Mouse (Mus musculus) gastrocnemius, postnatal 4 days (tissue): Measurements from ENCODE around the gene St6galnac5. TPM values are rescaled to one million over a fixed set of nuclear protein-coding genes. Genes with fewer than 3 reads are reported as not detected.
A peak's percentile ranks its signal among the peaks of the same experiment; 100 is the strongest.

ENCODE experiments used
- DNase-seq, 2 experiments: peaks; one replicate each; pipeline ENCODE4 v3.0.0; 2021 to 2022; ENCODE audit warnings: low spot score in 2 of 2, mixed read lengths in 2 of 2
- total RNA-seq, 2 experiments: library from RNA; stranded (reverse); gene quantifications; 2 replicates each; pipeline ENCODE4 v1.2.3; 2021

St6galnac5 gene
- total RNA-seq, 2 experiments from 2014 or later = 0.25 to 0.31 TPM

DNA sequence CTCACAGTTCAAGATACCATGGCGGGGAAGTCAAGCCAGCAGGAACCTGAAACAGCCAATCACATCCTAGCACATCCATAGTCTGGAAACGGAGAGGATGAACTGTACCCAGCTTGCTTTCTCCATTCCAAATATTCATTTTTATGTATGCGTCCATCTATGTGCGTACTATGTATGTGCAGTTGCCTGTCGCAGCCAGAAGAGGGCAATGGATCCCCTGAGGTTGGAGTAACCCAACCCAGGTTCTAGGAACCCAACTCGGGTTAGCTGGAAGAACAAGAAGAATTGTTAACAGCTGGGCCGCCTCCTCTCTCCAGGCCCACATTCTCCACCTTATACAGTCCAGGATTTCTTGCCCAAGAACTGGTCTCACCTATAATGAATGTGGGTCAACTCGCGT lies 31.1 kb downstream of the St6galnac5 start:
- no peak for DNase-seq

DNA sequence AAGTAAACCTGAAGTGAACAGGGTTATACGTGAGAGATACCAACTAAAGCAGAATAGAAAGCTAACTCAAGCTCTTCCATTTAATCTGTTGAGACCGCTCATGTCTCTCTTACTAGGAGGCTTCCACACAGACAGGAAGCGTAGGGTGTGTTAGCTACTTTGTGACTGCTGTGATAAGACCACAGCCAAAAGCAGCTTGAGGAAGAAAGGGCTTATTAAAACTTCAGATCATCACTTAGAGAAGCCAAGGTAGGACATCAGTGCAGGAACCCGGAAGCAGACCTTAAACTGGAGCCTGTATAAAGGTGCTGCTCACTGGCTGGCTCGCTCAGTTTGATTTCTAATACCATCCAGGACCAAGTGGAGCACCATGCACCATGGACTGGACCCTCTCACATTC lies 31.7 kb downstream of the St6galnac5 start:
- no peak for DNase-seq

DNA sequence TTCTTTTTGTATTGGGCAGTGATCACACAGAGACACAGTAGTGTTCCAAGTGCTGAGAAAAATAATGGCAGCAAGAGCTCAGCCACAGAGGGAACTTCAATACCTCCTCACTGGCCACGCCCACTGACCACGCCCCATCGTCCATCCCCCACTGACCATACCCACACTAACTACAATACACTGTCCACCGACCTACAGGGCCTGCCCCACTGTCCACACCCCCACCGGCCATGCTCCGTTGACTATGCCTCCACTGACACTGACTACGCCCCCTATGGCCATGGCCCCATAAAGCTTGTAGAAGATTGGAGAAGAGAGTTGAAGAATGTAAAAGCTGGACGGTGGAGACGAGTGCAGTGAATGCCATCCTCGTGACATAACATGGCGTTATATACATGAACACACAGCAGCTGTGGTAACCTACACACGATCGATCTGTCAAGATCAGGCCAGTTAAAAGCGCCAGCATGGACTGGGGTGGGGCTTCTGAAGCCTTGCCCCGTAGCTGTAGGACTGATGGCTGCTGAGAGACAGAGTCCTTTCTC lies 32.7 kb downstream of the St6galnac5 start:
- peak in 1 of 2 experiments; percentile 18 for DNase-seq

DNA sequence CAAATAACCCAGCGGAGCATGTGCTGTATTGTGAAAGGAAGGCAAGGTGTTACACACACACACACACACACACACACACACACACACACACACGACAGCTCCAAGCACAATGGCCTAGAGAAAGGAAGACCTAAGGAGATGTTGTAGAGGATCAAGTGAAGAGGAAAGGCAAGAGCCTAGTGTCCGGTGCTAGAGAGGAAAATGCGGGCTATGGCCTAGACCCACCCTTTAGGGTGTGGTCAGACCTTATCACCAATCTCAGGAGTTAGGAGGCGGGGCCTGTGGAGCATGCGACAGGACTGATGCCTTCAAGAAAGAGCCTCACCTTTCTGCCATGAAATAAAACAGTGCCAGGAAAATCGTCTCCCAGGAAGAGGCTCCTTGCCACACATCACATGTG lies 33.5 kb downstream of the St6galnac5 start:
- DNase-seq = no peak

DNA sequence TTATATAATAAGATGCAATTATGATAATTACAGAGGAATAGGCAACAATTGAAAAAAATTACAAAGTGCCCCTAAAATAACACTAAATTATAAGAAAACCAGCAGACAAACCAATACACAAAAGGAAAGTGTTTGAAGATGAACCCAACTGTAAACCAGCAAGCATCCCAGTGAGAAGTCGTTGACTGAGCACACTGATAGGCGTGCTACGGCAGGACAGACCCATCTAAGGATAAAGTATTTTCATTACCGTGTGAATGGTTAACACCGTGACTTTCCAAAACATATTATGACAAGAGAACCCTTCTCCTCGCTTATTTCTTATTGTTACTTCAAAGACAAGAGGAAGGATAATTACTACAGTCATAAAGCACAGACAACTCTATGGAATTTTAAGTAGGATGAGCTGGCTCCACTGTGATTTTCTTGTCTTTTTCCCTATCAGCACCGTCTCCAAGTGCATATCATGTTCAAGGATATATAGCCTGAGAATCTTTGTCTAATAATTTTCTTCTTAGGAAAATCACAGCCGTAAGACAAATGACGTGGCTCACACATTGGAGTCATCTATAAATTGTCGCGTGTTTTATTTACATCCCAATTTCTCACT lies 34.9 kb downstream of the St6galnac5 start:
- no peak for DNase-seq

DNA sequence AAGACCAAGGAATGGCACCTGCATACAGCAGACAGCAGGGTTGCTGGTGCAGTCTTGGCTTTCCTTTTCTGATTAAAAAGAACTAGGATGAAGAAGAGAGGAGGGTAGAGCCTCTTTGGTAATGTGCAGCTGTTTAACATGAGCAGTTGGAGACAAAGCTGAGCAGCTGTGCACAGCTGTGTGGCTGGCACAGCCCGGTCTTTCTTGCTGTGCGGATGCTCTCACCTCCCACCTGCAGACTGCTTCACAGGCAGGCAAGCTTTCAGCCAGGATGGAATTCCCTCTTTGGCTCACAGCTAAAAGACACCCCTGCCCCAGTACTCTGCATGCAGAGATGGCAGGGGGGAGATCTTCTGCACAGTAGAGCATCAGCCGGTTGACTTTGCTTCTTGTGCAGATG lies 37.3 kb downstream of the St6galnac5 start:
- no peak for DNase-seq

DNA sequence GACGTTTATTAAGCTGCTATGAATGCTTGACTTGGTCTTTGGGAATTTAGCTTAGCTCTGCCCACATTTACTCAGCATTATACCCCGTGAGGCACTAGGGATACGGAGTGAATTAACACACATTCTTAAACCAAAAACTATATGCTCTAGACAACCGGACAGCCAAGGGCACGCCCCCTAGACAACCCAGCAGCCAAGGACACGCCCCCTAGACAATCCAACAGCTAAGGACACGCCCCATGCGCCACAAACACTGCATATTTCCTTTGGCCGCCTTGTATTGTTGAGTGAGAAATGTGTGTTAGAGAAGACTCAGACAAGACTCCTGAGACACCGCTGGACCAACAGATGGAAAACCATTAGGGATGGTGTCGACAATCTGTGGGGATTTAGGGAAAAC lies 39.1 kb downstream of the St6galnac5 start:
- no peak for DNase-seq

DNA sequence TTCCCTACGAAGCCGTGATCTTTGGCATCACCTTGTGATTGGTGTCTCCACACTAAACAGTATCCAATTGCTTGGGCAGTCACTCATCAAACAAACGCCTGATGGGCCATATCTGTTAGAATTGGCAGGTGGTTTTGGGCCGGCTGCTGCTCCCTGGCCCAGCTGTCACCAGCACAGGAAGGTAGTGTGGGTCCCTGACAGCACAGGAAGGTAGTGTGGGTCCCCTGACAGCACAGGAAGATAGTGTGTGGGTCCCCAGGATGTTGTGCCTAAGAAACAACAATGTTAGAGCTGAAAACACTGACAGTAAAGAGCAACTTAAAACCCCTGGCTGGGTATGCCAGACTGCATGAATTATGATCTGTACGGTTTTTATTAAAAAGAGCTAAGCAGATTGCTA lies 40.4 kb downstream of the St6galnac5 start:
- DNase-seq = no peak

DNA sequence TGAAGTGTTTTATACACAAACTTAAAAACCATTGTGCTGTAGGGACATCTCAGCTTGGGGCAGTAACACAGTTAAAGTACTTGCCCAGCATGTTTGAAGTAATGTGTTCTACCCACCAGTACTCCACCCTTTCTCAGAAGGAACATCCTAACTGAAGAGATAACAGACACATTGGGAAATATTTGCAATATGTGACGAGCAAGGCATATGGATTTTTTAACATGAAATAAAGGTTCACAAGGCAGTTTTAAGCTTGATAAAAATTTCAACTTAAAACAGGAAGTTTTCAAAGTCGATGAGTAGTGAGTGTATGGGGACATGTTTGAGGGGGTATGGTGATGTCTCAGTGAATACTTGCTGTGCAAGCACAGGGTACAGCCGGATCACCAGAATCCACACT lies 45.7 kb downstream of the St6galnac5 start:
- no peak for DNase-seq

DNA sequence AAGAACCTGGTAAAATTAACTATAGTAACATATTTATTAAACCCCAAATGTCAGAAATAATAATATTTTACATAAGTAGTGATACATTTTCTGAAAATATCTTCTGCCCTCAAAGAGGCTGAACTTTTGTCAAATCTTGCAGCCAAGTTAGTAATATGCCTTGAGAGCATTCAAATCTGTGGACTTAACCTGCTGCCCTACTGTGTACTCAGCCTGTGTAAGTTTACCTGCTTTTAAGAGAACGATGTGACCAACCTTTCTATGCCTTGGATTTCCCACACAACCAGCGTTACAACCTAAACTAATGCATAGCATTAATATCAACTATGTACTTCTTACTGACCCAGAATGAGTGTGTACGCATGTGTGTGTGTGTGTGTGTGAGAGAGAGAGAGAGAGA lies 48.3 kb downstream of the St6galnac5 start:
- no peak for DNase-seq

DNA sequence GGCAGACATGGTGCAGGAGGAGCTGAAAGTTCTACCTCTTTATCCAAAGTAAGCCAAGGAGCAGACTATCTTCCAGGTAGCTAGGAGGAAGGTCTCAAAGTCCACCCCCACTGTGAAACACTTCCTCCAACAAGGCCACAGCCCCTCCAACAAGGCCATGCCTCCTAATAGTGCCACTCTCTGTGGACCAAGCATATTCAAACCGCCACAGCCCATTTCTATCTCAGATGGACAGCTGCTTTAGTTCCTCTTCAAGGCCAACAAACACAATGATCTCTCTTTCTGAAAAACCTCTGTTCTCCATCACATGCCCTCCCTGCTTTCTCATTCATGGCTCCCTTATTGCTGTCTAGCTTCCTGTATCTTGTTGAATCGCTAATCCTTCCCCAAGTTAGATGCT lies 49.5 kb downstream of the St6galnac5 start:
- DNase-seq = no peak

DNA sequence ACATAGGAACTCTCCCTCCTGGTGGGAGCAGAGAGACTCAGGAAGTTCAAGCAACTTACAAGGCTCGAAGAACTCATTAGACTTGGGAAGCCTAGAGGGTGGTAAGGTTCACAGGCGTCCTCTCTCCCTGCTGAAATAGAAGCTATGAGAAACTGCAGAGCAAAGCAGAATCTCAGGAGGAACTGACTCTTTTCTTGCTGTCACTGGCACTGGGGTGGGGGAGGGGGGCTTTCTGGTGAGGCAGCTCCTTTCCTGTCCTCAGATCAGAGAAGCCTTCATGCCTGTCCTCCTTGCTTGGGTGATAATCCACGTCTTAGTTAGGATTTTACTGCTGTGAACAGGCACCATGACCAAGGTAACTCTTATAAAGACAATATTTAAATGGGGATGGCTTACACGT lies 50.0 kb downstream of the St6galnac5 start:
- DNase-seq = no peak

DNA sequence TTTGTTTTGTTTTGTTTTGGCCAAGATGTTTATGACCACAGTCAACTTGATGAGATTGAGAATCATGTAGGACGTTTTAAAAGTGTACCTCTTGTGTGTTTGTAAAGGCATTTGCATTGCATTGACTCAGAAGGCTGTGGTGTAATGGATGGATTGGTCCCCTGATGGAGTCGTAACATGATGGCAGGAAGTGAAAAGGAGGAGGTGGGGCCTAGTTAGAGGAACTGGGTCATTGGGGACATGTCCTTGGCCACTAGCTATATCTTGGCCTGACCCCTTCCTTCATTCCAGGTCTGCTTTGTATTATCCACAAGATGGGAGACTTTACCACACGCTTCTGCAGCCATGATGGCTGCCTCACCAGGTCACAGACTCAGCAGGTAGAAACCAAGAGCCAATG lies 50.7 kb downstream of the St6galnac5 start:
- no peak for DNase-seq

DNA sequence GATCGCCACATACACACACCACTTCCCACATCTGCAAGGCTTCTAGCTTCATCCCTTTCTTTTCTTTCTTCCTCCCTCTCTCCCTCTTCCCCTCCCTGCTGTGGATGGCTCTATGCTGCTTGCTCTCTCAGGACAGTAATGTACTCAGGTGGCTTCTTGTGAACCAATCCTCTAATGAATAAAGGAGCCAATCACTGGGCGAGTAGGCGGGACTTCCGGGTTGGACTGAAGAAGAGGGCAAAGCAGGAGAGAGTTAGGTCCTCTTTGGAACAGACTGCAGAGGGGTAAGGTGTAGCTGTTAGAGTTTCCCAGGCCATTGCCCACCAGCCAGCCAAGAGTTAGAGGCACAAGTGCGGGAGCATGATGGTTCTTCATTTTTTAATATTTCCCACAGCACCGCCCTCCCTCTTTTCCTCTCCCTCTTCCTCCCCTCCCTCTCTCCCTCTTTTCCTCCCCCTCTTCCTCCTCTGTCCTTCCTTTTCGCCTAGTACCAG lies 52.2 kb downstream of the St6galnac5 start:
- no peak for DNase-seq

DNA sequence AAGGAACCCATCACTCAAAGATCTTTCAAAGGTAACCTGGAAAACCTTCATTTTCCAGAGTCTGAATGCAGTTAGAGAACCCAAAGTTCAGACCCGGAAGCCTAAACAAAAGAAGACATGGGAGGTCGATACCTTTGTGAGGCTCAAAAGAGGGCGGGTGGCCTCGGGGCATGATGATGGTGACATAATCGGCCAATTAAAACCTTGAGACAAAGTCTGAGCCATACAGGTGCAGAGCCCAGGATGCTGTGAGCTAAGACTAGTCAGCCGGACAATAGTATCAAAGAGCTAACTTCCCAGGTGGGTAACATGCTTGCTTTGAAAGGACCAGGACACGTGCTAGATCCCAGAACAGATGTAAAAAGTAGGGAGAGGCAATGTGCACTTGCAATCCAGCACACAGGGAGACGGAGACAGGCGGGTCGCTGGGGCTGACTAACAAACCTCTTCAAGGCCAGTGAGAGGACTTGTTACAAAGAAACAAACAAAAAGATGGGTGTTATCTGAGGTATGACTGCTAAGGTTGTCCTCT lies 52.7 kb downstream of the St6galnac5 start:
- no peak for DNase-seq

DNA sequence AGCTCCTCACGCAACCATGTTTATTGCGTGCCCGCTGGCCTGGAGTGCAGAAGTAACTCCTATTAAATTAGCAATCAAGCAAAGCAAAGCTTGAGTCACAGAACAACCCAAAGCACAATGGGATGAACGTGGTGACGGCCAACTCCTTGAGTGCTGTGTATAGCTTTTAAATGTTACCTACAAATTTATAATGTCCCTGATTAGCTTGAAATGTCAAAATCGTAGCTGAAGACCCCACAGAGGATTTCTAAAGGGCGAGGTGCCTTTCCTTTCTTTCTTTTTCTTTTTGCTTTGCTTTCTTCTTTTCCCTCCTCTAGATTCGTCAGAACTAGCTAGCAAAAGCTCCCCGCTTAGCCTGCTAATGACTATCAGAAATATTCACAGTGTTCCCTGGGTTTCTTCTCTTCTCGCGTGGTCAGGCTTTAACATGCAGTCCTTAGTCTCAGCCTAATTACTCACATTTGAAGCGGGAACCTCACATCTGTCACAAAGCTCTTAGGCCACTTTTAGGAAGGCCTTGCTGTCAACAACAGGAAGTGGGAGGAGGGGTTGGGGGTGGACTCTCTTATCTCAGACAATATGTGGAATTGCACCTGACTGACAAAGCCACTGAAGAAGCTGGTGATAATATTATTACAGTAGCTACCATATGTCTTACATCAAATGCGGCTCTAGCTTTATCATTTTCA lies 53.6 kb downstream of the St6galnac5 start:
- DNase-seq = no peak

DNA sequence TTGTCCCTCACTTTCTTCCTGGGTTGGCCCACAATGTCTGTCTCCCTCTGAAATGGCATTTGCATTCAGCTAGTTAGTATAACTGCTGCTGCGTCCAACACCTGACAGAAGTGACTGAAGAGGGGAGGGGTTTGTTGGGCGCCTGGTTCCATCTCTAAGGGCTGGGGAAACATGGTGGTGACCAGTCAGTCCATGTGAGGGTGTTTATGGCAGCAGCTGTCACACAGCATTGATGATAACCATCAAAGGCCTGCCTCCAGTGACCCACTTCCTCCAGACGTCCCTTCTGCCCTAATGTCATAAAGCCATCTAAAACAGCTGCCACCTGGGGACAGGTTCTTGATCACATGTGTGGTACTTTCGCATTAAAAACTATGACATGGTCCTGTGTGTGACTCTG lies 55.9 kb downstream of the St6galnac5 start:
- no peak for DNase-seq

DNA sequence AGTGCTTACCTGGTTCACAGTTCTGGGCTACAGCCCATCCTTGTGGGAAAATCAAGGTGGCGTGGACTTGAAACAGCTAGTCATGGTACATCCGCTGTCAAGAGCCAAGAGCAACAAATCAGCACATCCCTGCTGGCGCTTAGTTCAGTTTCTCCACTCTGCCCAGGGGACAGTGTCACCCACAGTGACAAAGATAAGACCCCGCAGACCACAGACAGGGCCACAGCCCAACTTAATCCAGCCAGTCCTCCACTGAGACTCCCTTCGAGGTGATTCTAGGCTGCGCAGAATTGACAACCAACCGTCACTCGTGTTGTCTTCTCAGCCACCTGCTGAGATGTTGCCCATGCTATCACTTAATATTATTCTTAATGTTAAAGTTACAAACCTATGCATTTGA lies 56.7 kb downstream of the St6galnac5 start:
- DNase-seq = no peak

DNA sequence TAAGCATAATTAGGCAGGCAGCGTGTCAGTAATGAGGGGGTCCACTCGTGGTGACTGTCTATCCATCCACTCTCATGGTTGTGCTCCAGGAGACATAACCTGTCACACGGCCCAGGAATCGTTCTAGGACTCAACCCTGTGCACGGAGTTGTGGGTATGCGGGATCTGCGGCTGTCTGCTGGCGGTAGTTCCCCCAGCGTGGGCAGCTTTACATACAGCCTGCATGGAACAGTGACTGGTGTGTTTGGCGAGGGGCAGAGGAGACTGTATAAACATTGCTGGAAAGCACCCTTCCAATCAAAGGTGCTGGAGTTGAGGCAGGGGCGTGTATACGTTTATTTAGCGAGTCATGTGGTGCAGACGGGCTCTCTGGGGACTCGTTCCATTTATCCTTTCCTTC lies 58.5 kb downstream of the St6galnac5 start:
- no peak for DNase-seq

DNA sequence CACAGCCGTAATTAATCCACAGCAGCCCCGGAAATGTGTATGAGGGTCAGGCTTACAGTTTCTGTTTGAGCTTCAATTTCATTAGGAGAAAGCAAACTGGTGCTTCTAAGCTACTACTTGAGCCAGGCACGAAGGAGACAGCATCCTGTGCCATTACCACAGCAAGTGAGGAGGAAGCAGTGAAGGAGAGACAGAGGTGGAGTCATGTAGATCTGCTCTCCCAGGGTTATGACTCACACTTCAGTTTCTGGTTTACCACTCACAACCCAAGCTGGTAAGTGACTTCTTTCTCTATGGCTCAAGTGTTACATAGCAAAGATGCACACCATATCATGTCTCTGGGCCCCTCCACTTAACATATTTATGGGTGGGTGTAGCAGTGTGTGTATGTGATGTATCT lies 61.7 kb downstream of the St6galnac5 start:
- no peak for DNase-seq

DNA sequence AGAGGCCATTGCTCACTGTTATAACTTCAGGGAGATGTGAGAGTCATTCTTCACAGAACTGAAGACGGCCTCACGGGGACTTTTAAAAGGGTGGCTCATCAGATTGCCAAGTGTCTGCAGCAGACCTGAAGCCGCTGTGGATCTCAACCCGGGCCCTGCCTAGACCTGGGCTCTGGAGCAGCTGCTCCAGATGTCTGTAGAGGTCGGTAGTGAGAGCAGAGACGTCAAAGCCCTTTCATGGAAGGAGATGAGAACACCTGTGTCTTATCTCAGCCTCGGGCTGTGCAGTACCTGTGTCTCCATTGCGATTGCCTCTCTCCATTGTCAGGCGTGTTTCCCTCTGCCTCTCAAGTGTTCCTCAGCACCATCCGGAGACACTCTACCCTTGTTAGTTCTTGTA lies 62.9 kb downstream of the St6galnac5 start:
- DNase-seq = no peak

DNA sequence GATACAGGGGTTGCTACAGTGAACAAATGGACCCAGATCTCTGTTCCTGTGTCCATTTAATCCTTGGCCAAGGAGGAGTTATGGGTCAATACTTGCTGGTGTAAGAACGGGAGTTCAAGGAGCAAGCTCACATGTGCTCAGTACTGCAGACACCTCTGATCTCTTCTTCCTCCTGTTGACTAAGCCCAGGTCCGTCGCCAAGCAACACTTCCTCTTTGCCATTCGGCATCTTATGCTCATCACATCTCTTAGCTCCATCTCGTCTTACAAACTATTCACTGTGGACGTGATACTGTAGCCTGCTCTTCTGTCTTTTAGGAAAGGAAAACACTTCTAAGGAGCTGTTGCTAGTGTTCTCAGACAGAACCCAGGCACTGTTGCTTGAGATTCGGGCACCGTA lies 64.5 kb downstream of the St6galnac5 start:
- DNase-seq = no peak

DNA sequence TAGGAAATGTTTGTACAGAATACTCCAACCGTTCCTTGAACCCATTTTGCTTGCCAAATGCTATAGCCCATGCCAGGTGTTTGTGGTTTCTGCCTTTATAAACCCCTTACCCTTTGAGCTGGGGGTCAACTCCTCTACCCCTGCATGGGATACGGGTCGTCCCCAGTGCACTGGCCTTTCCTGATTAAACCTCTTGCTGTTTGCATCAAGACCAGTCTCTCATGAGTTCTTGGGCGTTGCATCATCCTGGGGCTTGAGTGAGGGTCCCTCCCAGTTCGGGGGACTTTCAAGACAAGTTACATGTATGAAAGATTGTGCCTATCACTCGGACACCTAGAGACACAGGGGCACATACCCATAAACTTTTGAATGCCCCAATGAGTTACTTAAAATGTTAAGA lies 67.7 kb downstream of the St6galnac5 start:
- no peak for DNase-seq
